ENCODE assay signal across 8 mouse cellular contexts in genomic region chr13:98867810-98868209, GRCm38 (mm10). TPM values are rescaled to one million over a fixed set of nuclear protein-coding genes. Genes with fewer than 3 reads are reported as not detected.
DNase-seq lines count a peak whose midpoint lies in the region; ATAC-seq and TF ChIP-seq lines count a peak whose summit lies in the region.

No protein-coding gene starts in this region.

- DNase-seq in adrenal gland, adult 2 months: peak; percentile 51
- no peak for DNase-seq in adrenal gland, postnatal 4 days (ENCODE audit: low spot score in 2 of 2)
- peak; percentile 78 for DNase-seq in NIH3T3 (ENCODE audit: low read depth)
- peak; percentile 54 to 70 for DNase-seq in cerebellum, postnatal 25 days
- peak; percentile 27 for DNase-seq in gastrocnemius, postnatal 25 days
- DNase-seq in kidney, adult 2 months: peak; percentile 77
- DNase-seq in liver, embryonic 13.5 days: peak; percentile 20

- TF ChIP-seq POLR2A in kidney, adult 2 months (IDR thresholded peaks at IDR 0.05; ENCODE audit: low read depth, low read length): no peak

- H3K4me1 ChIP-seq in kidney, adult 2 months (ENCODE audit: control insufficient read depth, insufficient read depth, low read length): peaks cover 14% of the 10 kb centered on the region; the same call in 1 of the 2 replicates
- H3K4me1 ChIP-seq in liver, embryonic 13.5 days (replicated peaks): peaks cover 18% of the 10 kb centered on the region
- H3K4me1 ChIP-seq in neural tube, embryonic 15.5 days: no peaks in the 10 kb centered on the region

- peaks cover 18% of the 10 kb centered on the region for H3K36me3 ChIP-seq in kidney, adult 2 months (ENCODE audit: control insufficient read depth, insufficient read depth, low read length)
- H3K36me3 ChIP-seq in liver, embryonic 13.5 days: peaks cover 90% of the 10 kb centered on the region
- H3K36me3 ChIP-seq in neural tube, embryonic 15.5 days: peaks cover 77% of the 10 kb centered on the region

- no peak overlapping the region for H3K27ac ChIP-seq in kidney, adult 2 months (ENCODE audit: insufficient read depth, low read depth, low read length)
- no peak overlapping the region for H3K27ac ChIP-seq in liver, embryonic 13.5 days
- H3K27ac ChIP-seq in neural tube, embryonic 15.5 days (replicated peaks): no peak overlapping the region

- WGBS in kidney, adult 2 months: 8% methylated on average over 2 of the region's 2 CpGs
- 54% methylated on average over 2 of the region's 2 CpGs for WGBS in liver, embryonic 13.5 days (ENCODE audit: insufficient replicate concordance)
- 50% methylated on average over 2 of the region's 2 CpGs for WGBS in neural tube, embryonic 15.5 days

- H3K9ac ChIP-seq in liver, embryonic 13.5 days: no peak overlapping the region
- H3K9ac ChIP-seq in neural tube, embryonic 15.5 days (replicated peaks): no peak overlapping the region

- H3K4me2 ChIP-seq in liver, embryonic 13.5 days: no peak overlapping the region
- H3K4me2 ChIP-seq in neural tube, embryonic 15.5 days: no peak overlapping the region

- H3K4me3 ChIP-seq in kidney, adult 2 months (ENCODE audit: insufficient read depth, low read depth, low read length): no peak overlapping the region
- no peak overlapping the region for H3K4me3 ChIP-seq in liver, embryonic 13.5 days (replicated peaks)
- no peak overlapping the region for H3K4me3 ChIP-seq in neural tube, embryonic 15.5 days (replicated peaks)

- TF ChIP-seq CTCF in kidney, adult 2 months (conservative IDR thresholded peaks at IDR 0.05; ENCODE audit: insufficient read depth, insufficient read length, low read depth, low read length): peak; percentile 92

- ATAC-seq in liver, embryonic 13.5 days (ENCODE audit: low read depth): 0 out of 2 replicates have a peak, but pooled peaks have one; percentile 38
- peak; percentile 42; the same call in 1 of the 2 replicates for ATAC-seq in neural tube, embryonic 15.5 days (ENCODE audit: low FRiP score)

- H3K27me3 ChIP-seq in kidney, adult 2 months (replicated peaks; ENCODE audit: control insufficient read depth, insufficient read depth, low read length): no peaks in the 10 kb centered on the region
- no peaks in the 10 kb centered on the region for H3K27me3 ChIP-seq in liver, embryonic 13.5 days
- no peaks in the 10 kb centered on the region for H3K27me3 ChIP-seq in neural tube, embryonic 15.5 days (replicated peaks)

- no peaks in the 10 kb centered on the region for H3K9me3 ChIP-seq in liver, embryonic 13.5 days (replicated peaks)
- H3K9me3 ChIP-seq in neural tube, embryonic 15.5 days (replicated peaks): no peaks in the 10 kb centered on the region

RNA-seq across cellular contexts. Expression of gene Fcho2, which starts 52.6 kb away (rescaled TPM):
- 10 to 100 TPM; 45.9 to 49.9 TPM for total RNA-seq in adrenal gland, adult 2 months (2021)
- 5.8 and 6.6 TPM in 2 replicates for polyA plus RNA-seq in adrenal gland, adult 2 months (2012; rRNA removed)
- 10 to 100 TPM; 56.8 to 66.9 TPM for total RNA-seq in adrenal gland, postnatal 4 days (2021)
- total RNA-seq in gastrocnemius, postnatal 25 days (2021): 10 to 100 TPM; 18.9 to 20.7 TPM
- polyA plus RNA-seq in kidney, adult 2 months (2012; rRNA removed): 17.5 and 17.8 TPM in 2 replicates
- polyA plus RNA-seq in liver, embryonic 13.5 days (2015; fragmentation: Nextera tagmentation; extraction: Ambion mirVana): 20.6 and 28.5 TPM in 2 replicates
- polyA plus RNA-seq in neural tube, embryonic 15.5 days (2015; fragmentation: Nextera tagmentation; extraction: Ambion mirVana): 22.1 and 25.1 TPM in 2 replicates

RNA-seq across cellular contexts. Expression of gene Tnpo1, which starts 58.4 kb away (rescaled TPM):
- 100 to 1,000 TPM; 126 to 127 TPM for total RNA-seq in adrenal gland, adult 2 months (2021)
- polyA plus RNA-seq in adrenal gland, adult 2 months (2012; rRNA removed): 7.4 and 9.6 TPM in 2 replicates
- 100 to 1,000 TPM; 142 to 151 TPM for total RNA-seq in adrenal gland, postnatal 4 days (2021)
- total RNA-seq in gastrocnemius, postnatal 25 days (2021): 10 to 100 TPM; 33.5 to 33.8 TPM
- polyA plus RNA-seq in kidney, adult 2 months (2012; rRNA removed): 25.0 and 27.0 TPM in 2 replicates
- polyA plus RNA-seq in liver, embryonic 13.5 days (2015; fragmentation: Nextera tagmentation; extraction: Ambion mirVana): 26.5 and 31.4 TPM in 2 replicates
- polyA plus RNA-seq in neural tube, embryonic 15.5 days (2015; fragmentation: Nextera tagmentation; extraction: Ambion mirVana): 41.1 and 46.6 TPM in 2 replicates

Comparison
In these comparisons a context has a peak if more than half of its experiments do, and no peak if none do; other contexts are left out.
1. DNase-seq: peak in adrenal gland, adult 2 months (single experiment), NIH3T3 (single experiment), cerebellum, postnatal 25 days (2 of 2), gastrocnemius, postnatal 25 days (single experiment), kidney, adult 2 months (single experiment) and liver, embryonic 13.5 days (single experiment); none in adrenal gland, postnatal 4 days (0 of 2).